Mouse (Mus musculus): ENCODE data around the gene Fkrp.

The Fkrp gene

DNA sequence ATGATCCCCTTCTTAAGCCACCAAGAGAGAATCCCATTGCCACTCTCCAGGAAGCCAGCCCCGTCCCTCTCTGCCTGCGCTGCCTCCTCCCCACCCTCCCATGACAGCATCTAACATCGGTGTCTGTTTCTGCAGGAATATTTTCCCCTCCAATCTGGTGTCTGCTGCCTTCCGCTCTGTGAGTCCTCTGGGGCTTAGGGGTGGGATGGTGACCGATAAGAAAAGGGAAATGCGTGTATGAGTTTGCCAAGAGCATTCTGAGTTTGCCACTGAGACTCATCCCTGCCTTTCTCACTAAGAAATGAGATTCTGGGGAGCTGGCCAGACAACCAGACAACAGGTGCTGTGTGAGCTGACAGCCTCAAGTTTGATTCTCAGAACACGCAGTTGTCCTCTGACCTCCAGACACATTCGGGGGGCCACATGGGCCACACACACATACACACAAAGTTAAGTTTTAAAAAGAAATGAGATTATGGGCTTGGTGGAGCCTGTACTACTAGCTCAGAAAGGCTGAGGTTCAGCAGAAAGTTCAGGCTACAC lies 30.9 kb downstream of the Fkrp start:
- no peak for DNase-seq (ENCODE audit: low spot score)

- DNase-seq (ENCODE audit: low spot score): no peak
These were observed 32.0 kb downstream of the Fkrp start for GRCm38 (mm10) chr7:16784498-16784976.

- peak; percentile 48 for DNase-seq (ENCODE audit: low spot score)
These were observed 32.6 kb downstream of the Fkrp start for GRCm38 (mm10) chr7:16783758-16784415.

DNA sequence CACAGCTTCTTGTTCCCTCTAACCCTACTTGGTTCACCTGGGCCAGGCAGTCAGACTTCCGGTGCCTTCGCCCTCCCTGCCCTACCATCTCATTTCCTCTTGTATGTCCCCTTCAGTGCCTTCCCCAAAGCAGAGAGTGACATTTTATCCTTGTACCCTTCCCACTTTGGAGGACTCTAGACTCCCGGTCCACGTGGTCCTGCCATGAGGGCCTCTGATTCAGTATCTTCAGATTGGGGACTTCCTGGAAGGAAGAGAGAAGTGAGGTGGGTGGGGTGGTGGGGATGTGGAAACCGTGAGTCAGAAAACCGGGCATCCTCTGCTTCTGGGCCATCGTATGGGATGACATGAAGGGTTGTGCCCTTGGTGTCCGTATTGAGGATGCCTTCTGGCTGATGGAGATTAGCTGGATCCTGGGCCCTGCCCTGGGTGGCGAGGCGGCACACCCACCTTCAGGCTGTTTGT lies 33.3 kb downstream of the Fkrp start:
- DNase-seq (ENCODE audit: low spot score): no peak

DNA sequence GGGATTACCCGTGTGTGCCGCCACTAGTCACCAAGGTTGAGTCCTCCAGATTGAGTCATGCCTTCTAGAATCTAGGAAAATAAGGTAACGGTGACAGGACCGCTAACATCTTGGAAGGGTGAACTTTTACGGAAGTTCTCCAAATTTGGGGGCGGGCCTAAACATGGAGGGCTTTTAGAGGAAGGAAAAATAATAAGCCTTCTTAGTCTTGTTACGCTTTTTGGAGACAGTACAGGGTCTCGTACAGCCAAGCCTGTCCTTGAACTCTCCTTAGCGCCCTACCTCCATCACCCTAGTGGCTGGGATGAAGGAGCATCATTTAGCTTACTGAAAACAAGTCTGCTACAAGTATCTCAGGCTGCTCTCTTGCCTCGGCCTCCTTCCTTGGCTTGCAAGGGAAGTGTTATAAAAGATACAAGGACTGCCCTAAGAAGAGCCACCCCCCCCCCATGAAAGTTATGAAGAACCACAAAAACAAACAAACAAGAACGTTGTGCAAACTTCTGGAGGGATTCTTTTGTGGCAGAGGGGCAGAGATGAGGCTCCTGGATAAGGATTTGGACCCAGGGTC lies 33.9 kb downstream of the Fkrp start:
- no peak for DNase-seq (ENCODE audit: low spot score)

DNA sequence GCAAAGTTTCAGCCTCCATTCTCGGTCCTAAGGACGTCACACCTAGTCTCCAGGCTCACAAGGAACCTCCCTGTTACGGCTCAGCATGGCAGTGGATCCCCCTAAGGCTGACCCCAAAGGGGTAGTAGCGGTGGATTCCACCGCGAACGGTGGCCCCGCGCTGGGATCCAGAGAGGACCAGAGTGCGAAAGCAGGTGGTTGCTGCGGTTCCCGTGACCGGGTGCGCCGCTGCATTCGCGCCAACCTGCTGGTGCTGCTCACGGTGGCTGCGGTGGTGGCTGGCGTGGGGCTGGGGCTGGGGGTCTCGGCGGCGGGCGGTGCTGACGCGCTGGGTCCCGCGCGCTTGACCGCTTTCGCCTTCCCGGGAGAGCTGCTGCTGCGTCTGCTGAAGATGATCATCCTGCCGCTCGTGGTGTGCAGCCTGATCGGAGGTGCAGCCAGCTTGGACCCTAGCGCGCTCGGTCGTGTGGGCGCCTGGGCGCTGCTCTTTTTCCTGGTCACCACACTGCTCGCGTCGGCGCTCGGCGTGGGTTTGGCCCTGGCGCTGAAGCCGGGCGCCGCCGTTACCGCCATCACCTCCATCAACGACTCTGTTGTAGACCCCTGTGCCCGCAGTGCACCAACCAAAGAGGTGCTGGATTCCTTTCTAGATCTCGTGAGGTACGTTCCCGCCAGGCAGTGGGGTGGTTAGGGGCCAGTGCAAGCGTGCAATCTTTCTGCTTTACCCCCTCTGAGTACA lies 34.5 kb downstream of the Fkrp start:
- DNase-seq (ENCODE audit: low spot score): no peak

DNA sequence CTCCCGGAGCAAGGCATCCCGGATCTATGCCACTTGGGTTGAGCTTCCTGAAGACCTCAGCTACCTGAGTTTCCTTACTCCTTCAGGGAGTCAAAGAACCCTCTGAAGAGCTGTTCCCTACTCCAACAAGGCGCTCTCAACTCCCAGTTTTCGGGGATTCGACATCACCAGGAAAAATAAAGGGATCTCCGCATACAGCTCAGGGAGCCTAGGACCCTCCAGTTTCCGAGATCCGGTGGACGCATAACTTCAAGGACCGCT lies 35.0 kb downstream of the Fkrp start:
- no peak for DNase-seq (ENCODE audit: low spot score)

DNA sequence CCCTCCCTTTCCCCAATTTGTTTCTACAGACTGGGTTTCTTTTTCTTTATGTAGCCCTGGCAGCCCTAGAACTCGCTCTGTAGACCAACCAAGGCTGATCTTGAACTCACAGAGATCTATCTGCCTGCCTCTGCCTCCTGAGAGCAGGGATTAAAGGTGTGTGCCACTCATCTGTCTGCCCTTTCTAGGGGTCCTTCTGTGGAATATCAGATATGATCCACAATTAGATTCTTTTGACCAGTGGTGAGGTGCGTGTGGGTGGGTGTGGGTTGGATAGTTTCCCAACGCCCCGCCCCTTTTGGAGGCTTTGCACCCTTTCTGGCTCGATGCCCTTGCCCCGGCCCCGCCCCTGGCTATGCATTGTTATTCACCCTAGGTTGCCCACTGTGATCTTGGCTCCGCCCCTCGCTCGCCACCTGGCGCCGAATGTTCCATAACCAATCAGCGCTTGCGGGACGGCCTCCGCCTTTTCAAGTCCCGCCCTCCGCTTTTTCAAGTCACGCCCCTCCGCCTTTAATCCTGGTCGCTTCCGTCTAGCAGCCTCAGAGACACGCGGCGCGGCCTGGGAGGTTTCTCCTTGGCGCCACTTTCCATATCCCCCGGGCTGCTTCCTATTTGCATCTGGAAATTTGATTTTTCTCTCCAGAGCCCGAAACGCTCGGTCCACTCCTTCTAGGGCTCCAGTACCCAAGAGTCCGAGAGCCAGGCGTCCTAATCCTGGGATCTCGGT lies 35.5 kb downstream of the Fkrp start, which contains the start of gene Slc1a5:
Gene Slc1a5 (plus strand): TSS at position 516 of the 730 bp plus-strand sequence.
- peak; percentile 91 for DNase-seq (ENCODE audit: low spot score)

GRCm38 (mm10) chr7:16780076-16780475 lies 36.5 kb downstream of the Fkrp start:
- DNase-seq (ENCODE audit: low spot score): peak; percentile 61

DNA sequence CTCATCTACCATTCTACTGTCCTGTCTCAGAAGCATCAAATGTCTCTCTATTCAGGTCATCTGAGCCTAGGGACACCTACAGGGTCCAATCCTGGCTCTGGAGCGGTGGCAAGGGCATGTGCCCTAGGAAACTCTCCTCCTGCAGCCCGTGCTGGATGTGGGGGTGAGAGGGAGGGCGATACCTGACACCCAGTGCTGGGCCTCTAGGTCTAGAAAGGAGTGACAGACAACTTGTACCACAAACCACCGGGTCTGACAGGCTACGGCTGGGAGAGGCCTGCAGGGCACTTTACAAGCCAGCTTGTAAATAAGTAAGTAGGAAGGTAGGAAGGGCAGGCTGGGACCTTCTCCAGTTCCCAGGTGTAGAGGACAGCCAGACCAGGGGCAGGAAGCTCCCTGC lies 40.6 kb downstream of the Fkrp start:
- no peak for DNase-seq (ENCODE audit: low spot score)

- DNase-seq (ENCODE audit: low spot score): no peak
These were observed 50.1 kb downstream of the Fkrp start for GRCm38 (mm10) chr7:16766443-16766842.

DNA sequence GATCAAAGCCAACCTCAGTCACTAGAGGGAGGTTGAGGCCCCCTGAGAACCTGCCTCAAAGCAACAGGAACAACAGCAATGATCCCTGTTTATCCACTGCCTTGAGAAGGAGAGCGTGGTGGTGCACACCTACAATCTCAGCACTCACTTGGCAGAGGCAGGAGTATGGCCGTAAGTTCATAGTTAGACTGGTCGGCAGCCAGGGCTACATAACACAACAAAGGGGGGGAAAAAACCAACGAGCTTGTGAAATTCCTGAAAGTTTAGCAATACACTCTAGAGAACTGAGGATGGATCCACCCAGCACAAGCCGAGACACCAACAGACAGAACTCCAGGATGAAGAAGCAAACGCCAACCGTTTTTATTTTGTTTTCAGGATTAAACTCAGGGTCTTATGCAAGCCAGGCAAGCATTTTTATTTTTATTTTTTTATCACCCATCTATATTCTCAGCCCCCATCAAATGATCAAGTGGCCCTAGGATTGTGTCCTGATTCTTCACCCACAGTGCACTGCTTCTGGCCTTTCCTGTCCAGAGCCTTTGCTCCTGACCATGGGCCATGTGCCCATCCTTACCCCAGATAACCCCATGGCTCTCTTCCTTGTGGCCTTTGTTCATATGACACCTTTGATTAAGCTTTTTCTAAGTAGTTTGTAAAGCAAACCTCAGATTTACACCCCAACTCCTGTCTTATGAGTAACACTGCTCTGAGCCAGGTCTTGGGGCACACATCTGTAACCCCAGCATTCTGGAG lies 52.9 kb downstream of the Fkrp start:
- DNase-seq (ENCODE audit: low spot score): no peak

DNA sequence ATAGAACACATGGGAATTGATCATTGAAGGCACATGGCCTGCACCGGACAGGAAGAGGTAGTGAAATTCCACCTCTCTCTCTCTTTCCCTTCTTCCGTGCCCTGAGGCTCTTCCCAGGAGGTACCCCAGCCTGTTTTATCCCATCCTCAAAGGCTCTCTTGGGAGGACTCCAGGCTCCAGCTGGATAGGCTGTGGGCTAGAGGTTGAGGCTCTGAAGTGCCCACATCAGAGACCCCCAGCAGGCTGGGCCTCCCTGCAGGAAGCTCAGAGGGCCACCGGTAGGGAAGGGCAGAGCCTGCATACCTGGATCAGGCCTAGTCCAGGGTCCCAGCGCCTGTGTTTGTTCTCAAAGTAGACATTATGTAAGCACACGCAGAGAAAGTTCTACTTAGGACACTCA lies 54.9 kb downstream of the Fkrp start:
- no peak for DNase-seq (ENCODE audit: low spot score)

- peak; percentile 81 for DNase-seq (ENCODE audit: low spot score)
These were observed 55.5 kb downstream of the Fkrp start for GRCm38 (mm10) chr7:16761005-16761481.

GRCm38 (mm10) chr7:16760292-16760691 lies 56.2 kb downstream of the Fkrp start:
- peak; percentile 53 for DNase-seq (ENCODE audit: low spot score)
